Mouse (Mus musculus) heart, adult 2 months (tissue): ENCODE measurements around the gene Gm2a.
A peak's percentile ranks its signal among the peaks of the same experiment; 100 is the strongest.

Experiments used
- CTCF ChIP-seq: fragments of 200-600 bp; IDR thresholded peaks from 2 replicates; pipeline ENCODE4 v1.8.1; 2022; ENCODE audit warnings: antibody characterized with exemption, mild to moderate bottlenecking, moderate library complexity
- EP300 ChIP-seq: fragments of 200-500 bp; IDR thresholded peaks from 2 replicates; pipeline ENCODE4 v1.6.1; 2011; ENCODE audit warnings: low read depth, low read length, control low read depth; ENCODE audit not compliant: insufficient read depth
- POLR2A ChIP-seq: fragments of 200-500 bp; IDR thresholded peaks from 2 replicates; pipeline ENCODE4 v1.6.1; 2011; ENCODE audit warnings: mild to moderate bottlenecking, low read depth, low read length, control low read depth; ENCODE audit not compliant: insufficient read depth

GRCm38 (mm10) chr11:55057511-55057910 lies 40.4 kb upstream of the Gm2a start:
- TF ChIP-seq POLR2A = no peak
- peak; percentile 49 for TF ChIP-seq CTCF
- no peak for TF ChIP-seq EP300
